Mouse (Mus musculus) right cerebral cortex, adult 18-20 months (tissue): ENCODE measurements at regions not wholly inside any gene's neighbourhood (a gene's known extent, or its start where the extent isn't known, plus 50 kb on each side); places are given as distances from the start of the nearest gene placed in this dataset.

Experiments used
- DNase-seq: peaks from one replicate; pipeline ENCODE4 v3.0.0; 2022; ENCODE audit warnings: mixed read lengths

- no peak for DNase-seq
These were observed 136.3 kb upstream of the Rnf219 start for GRCm38 (mm10) chr14:104658751-104659150.

GRCm38 (mm10) chr14:104649980-104650379, 127.5 kb upstream of the Rnf219 start:
- DNase-seq, result no peak

- no peak for DNase-seq
These were observed 122.2 kb upstream of the Rnf219 start for GRCm38 (mm10) chr14:104644626-104645025.

DNA sequence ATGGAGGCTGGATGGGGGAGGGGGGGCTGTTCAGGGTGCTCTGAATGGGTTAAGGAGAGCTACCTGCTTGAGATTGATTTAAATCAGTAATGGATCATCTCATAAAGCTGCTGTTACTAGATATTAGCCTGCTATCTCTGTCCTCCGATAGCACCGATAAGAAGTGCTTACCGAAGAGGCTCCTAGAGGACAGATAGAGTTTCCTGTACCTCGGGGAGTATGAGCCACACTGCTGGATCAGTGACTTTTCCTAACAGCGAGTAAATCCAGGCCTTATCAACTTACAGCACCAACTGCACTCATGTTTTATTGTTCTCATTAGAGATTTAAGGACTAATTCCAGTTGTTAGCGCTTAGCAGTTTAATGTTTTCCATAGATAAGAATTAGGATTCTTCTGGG, 120.3 kb upstream of the Rnf219 start:
- no peak for DNase-seq

DNA sequence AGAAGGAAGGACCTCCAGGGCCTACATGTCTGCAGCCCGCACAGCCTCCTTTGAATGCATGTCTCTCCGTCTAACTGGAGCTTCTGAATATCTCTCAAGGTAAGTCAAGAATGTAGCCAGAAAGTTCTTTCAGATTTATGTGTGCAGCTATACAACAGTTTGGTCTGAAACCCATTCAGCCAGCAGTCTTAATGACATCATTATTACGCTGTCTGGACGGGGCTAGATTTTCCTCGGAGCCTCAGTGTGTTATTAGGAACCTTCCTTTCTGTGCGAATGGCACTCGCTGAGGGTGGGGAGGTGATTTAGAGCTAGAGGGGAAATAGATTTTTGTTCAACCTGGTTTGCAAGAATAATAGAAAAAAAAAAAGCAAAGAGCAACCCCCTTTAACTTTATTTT, 116.9 kb upstream of the Rnf219 start:
- DNase-seq, result no peak

DNA sequence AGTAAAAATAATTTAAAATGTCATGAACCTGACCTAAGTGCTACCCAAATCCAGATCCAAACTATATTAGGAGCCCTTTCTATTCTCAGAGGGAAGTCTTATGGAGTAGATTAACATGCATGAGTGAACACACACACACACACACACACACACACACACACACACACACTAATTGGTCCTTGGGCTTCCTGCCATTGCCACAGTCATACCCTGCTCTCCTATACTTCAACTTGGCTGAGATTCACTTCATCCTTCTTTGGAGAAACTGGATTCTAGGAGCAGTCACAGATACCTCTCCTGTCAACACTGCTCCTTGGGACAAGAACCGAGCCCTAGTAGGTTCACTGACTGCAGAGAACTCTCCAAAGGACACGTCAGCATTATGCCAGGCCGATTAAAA, 89.0 kb upstream of the Rnf219 start:
- DNase-seq, result no peak

DNA sequence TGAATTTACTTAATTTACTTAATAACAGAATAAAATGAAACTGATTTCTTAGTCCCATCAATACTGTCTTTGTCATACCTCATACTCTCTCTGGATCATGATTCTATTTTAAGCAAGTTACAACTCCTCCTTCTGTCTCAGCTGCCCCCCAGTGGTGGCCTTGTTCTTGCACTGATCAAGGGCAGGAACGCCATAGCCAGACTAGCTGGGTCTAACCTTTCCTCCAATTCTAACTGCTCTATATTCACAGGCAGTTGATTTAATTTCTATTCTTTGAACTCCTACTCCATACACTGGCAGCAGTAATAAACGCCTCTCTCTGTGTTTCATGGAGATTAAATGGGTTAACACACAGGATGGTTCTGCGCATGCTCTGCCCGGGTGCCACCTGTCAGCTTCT, 87.9 kb upstream of the Rnf219 start:
- no peak for DNase-seq

GRCm38 (mm10) chr14:104594851-104595250, 72.4 kb upstream of the Rnf219 start:
- DNase-seq, result no peak
